Mouse (Mus musculus): ENCODE results near the gene Mad2l1bp.

The Mad2l1bp gene

DNA sequence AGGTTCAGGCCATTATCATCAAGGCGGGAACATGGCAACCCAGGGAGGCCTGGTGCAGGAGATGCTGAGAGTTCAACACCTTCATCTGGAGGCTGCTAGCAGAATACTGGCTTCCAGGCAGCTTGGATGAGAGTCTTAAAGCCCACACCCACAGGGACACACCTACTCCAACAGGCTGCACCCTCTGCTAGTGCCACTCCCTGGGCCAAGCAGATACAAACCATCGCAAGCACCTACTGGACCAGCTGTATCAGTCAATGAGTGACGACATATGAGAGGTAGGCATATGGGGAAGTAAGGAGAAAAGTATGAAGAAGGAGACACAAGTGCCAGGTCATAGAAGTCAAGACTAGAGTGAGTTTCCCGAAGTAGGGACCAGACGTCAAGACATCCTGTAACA, 3.3 kb upstream of the Mad2l1bp start:
- DNase-seq (ENCODE audit: low read depth in 1 of 2, low spot score in 2 of 2) = no peak

DNA sequence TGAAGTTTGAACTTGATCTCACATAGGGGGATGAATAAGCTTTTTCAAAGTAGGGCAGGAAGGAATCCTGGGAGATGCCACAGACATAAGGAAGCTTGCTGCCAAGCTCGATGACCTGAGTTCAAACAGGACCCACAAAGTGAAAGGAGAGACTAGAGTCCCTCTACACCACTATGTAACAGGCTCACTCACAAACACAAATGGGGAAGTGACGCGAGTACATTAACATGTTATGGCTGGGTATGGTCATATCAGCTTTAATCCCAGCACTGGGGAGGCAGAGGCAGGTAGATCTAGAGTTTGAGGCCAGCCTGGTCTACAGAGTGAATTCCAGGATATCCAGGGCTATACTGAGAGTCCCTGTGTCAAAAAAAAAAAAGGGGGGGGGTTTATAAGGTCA, 983 bp upstream of the Mad2l1bp start:
- no peak for DNase-seq (ENCODE audit: low read depth in 1 of 2, low spot score in 2 of 2)

DNA sequence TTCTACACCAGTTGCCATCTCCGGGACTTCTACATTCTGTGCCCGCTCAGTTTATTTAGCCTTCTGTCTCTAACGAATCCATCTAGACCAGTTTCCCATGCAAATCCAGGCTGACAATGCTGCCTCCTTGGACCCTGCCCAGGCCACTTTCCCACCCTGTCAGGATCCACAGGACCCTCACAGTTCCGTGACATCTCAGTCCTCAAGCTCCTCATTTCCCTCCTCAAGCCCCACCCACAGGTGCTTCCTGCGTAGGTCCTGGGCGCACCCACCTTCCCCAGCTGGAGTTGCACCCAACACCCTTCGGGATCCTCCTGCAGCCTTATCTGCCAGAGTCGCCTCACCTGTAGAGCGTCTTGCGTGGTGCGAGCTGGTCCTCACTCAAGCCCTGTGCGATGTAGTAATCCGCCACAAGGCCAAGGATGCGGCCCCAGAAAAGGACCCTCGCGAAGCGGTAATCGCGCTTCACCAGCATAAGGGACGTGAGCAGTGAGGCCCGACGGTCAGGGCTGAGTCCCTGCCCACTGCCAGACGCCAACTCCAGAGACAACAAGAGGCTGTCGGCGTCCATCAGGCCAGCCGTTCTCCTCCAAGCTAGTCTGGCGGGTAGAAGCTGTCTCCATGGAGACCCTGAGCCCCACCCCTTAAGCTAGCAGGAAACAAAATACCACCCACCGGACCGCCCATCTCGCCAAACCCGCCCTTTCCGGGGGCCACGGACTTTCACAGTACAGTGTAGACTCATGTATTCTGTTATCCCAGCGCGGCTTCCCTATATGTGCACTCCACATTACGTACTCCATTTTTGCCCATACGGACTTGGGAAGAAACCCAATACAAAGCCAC, 9.6 kb downstream of the Mad2l1bp start, which contains the start of gene Rsph9:
Gene Rsph9, minus strand, starts transcription at position 639 of the 846 bp plus-strand sequence.
- DNase-seq (ENCODE audit: low read depth in 1 of 2, low spot score in 2 of 2) = peak; percentile 33 to 65

DNA sequence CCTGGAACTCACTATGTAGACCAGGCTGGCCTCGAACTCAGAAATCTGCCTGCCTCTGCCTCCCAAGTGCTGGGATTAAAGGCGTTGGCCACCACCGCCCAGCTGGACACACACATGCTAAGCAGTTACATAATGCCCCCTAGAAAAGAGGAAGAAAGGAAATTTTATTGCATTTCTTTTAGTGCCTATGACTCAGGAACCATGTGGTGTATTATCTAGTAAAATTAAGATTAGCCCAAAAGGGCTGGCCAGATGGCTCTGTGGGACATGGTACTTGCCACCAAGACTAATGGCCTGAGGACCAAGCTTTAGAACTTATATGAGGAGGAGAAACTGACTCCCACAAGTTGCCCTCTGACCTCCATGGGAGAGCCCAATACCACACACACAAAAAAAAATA, 13.5 kb downstream of the Mad2l1bp start:
- DNase-seq (ENCODE audit: low read depth in 1 of 2, low spot score in 2 of 2) = peak in 1 of 2 experiments; percentile 12

DNA sequence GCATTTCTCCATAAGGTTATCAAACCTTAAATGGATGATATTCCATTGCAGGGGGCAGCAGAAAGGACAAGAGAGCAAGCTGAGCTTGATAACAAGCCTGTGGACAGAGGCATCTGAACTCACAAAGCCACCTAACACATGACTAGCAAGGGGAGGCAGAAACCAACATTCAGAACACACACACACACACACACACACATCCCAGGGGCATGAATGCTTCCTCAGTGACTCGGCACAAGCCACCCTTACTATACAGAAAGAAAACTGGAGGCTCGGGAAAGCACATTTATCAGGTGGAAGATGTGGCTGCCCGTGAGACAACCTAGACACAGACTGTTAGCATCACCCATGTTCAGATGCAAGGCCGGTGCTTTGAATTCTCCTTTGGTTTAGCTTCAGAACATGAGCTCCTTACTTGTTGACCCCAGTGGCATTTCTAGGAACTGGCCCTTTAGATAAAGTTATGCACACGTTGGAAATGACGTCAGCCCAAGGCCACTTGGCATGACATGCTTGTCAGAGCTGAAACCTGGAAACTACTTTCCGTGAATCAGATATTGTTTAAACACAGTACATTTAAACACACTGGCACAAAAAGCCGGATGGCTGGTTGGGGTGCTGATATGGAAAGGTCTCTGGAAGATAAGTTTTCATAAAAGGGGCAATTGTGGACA, 14.7 kb downstream of the Mad2l1bp start:
- DNase-seq (ENCODE audit: low read depth in 1 of 2, low spot score in 2 of 2) = no peak

DNA sequence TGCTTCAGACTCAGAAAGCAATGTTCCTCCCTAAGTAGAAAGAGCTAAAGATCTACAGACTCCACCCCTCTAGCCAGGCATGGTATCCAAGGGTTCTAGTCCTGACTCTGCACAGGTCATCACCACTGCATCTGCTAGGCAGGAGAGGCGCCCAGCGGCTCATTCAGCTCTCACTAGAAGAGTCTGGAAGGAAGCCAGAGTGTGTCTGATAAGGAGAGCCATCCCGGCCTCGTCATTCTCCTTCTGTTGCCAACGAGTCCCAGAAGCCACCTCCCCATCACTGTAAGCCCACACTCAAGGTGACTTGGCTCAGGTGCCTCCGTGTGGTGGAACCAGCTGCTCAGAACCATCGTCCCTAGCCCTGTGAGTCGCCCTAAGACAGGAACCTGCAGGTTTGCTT, 20.5 kb downstream of the Mad2l1bp start:
- no peak for DNase-seq (ENCODE audit: low read depth in 1 of 2, low spot score in 2 of 2)

DNA sequence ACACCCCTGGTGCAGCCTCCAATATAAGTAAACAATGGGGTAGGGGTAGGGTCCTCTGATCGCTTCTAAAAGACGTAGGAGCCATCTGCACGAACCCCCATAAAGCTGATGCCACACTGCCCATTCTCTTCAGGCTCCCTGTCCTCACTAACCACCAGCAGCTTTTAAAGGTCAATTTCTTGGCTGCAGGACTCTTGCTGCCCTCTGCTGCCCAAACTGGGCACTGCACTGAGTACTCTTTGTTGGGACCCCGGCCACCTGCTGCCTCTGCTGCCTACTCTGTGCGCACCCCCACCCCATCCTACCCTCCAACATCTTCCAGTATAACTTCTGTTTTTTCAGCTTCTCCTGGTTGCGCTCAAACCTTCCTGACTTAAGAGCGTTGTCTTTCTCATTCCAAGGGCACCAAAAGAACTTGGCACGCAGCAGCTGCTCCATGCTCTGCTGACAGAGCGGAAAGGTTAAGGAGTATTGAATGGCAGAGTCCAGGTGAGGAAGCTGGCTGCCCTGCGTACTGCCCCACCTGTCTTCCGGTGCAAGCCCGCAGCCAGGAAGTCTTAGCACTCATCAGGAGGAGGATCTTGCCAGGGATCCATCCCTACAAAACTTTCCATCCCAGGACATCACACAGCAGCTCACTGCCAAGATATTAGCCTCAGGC, 21.2 kb downstream of the Mad2l1bp start:
- DNase-seq (ENCODE audit: low read depth in 1 of 2, low spot score in 2 of 2) = peak in 1 of 2 experiments; percentile 45

DNA sequence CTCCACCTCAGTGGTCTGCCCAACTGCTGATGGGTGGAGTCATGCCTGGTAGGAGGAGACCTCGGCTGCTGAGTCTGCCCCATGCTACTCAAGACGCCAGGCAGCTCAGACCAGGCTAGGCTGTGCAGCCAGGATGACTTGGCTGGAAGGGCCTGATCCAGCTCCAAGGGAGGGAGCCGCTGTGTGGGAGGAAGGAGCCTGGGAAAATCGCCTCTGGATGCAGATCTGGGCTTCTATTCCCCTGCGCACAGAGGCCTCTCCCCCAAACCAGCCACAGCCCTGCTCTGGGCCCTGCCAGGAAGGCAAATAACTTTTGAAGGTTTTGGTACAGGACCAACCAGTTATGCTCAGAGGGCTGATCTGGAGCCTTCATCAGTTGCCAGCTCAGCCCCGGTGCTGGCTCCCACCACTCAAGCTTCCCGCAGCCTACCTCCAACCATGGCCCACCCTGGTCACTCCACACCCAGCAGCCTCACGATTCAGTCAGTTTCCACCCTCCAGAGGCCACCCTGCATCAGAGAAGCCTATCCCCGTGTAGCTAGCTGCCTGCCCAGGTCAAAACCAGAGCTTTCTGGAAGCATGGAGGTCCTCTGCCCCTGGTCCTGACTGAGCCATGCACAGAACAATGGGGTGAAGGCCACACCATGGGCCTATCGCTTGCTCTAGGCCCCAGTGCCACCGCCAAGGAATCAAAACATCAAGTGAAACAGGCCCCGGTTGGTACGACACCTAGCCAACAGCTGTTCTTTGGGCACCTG, 23.4 kb downstream of the Mad2l1bp start:
- DNase-seq (ENCODE audit: low read depth in 1 of 2, low spot score in 2 of 2) = no peak

DNA sequence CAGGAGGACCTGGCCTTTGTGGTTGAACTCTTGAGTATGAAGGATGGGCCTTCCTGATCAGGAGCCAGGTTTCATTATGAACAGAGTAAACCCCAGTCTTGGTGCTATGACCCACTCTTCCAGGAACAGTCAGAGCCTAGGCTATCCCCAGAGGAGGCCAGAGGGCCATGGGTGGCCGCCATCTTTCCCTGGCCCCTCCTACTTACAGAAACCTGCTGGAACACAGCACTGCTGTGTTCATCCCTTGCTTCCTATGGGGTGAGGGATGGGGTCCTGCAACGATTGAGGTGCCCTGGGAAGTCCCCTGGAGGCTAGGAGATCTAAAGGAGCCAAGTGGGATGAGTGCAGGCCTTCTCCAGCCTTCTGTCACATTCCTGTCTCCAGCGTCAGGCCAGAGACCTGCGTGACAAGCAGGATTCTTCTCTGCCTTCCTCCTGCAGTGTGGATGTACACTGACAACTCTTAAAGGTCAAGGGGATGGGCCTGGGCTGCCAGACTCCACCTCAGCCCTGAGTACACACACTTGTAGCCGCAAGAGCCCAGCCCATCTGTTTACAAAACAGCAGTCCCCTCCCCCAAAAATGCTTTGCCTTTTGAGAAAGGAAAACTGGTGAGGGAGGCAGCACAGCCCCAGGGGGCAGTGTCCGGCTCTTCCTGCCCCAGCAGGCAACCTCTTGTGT, 25.4 kb downstream of the Mad2l1bp start:
- DNase-seq (ENCODE audit: low read depth in 1 of 2, low spot score in 2 of 2) = no peak

DNA sequence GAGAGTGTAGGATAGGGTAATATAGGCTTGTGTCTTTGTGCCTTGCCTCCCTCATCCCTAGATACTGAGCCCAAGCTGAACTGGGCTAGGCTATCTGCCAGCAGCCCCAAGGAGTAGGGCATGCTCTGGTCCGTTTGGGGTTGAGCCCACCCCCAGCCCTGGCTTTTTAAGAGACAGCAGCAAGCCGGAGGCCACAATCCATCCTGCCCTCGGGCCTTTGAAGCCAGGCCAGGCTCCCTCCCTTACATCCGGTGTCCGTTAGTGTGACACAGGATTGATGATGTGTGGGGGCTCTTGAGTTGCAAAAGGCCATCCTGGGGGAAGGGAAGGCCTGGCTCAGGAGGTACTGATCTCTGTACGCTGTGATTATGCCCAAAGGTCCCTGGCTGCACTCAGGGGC, 26.7 kb downstream of the Mad2l1bp start:
- DNase-seq (ENCODE audit: low read depth in 1 of 2, low spot score in 2 of 2) = no peak

DNA sequence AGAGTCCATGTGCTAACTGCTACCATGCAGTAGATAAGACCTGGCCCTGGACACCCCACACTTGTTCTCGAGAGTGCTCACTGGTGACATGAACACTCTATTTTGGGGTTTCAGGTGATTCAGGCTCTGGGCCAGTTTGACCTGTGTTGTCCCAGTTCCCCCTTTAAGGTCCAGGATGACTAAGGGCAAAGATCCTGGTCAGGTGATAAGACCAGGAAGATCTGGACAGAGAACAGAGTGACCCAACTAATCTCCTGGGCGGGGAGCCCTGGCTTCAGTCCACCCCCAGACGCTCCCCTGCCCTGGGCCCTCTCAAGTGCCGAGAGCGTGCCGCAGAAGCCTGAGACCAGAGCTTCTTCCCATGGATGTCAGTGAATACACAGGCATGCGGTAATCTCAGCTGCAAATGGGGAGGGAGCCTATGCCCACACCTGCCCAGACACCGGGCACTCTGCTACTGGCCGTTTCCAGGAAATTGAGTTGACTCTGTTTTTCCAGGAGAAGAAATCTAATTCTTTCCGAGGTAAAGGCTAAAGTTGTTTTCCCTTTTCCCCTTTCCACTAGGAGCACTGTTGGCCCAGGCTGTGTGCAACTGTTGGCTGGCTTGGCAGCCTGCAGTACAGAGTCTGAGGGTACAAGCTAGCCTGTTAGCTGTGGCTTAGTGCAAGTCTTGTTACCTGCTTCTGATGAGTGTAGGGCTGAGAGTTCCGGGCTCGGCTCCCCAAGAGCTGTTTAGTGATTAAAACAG, 29.2 kb downstream of the Mad2l1bp start:
- no peak for DNase-seq (ENCODE audit: low read depth in 1 of 2, low spot score in 2 of 2)

DNA sequence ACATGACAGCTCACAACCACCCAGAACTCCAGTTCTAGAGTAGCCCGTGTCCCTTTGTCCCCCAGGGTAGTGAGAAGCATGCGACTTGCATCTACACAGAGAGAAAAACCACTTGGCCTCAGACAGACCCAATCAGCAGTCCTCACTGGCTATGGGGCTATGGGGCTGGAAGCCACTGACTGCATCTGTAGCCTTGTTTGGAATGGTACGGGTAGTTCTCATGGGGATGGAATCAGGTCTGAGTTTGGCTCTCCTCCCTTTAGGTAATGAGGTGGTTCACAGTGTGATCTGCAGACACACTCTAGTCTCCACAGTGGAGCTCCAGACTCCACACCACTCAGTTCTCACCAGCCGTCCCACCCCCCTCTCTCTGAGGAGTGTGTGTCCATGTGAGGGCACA, 30.1 kb downstream of the Mad2l1bp start:
- DNase-seq (ENCODE audit: low read depth in 1 of 2, low spot score in 2 of 2) = no peak

DNA sequence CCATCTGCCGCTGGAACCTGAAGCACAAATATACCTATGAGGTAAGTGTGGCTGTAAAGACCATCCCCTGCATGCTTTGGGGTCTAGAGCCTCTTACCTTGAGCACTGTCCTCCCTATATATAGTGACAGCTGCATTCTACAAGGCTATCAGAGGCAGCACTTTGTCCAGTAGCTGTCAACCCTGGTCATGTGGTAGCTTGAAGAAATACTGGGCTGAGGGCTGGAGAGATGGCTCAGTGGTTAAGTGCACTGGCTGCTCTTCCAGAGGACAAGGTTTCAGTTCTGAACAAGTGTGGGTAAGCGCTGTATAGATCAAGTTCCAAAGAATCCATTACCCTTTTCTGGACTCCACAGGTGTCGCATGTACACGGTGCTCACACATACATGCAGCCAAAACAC, 30.6 kb downstream of the Mad2l1bp start:
- DNase-seq (ENCODE audit: low read depth in 1 of 2, low spot score in 2 of 2) = no peak

DNA sequence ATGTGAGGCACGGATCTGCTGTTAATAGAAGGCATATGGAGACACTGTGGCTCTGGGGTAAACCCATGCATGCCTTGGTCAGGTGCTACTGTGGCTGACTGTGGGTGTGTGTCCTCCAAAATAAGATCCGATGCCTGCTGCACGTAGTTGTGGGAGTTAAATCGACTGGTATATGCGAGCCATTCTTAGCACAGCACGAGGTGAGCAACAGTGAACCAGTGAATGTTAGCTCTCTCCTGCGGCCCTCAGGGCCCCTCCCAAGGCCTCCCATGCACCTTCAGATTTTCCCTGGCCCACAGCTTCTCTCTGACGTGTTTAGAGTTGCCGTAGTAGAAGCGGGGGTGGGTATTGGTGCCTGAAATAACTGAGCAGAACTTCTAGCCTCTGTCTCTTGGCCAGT, 33.7 kb downstream of the Mad2l1bp start:
- no peak for DNase-seq (ENCODE audit: low read depth in 1 of 2, low spot score in 2 of 2)

DNA sequence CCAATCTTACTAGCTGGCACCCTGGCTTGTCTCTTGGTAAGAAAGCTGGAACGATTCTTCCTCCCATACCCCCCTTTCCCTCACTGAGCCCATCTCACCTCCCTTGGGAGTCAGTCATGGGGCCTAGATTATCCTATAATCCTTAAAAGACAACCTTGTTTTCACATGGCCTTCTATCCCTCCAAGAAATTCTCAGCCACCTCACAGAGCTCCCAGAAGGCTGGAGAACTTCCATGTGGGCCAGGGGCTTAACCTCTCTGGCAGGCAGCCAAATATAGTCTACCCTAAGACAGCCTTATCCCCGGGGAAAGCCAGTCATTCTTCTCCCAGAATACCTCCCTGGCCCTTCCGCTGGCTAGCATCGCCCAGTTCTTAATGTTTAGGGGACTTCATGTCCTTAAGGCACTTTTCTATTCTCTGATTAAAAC, 34.9 kb downstream of the Mad2l1bp start:
- DNase-seq (ENCODE audit: low read depth in 1 of 2, low spot score in 2 of 2) = no peak

DNA sequence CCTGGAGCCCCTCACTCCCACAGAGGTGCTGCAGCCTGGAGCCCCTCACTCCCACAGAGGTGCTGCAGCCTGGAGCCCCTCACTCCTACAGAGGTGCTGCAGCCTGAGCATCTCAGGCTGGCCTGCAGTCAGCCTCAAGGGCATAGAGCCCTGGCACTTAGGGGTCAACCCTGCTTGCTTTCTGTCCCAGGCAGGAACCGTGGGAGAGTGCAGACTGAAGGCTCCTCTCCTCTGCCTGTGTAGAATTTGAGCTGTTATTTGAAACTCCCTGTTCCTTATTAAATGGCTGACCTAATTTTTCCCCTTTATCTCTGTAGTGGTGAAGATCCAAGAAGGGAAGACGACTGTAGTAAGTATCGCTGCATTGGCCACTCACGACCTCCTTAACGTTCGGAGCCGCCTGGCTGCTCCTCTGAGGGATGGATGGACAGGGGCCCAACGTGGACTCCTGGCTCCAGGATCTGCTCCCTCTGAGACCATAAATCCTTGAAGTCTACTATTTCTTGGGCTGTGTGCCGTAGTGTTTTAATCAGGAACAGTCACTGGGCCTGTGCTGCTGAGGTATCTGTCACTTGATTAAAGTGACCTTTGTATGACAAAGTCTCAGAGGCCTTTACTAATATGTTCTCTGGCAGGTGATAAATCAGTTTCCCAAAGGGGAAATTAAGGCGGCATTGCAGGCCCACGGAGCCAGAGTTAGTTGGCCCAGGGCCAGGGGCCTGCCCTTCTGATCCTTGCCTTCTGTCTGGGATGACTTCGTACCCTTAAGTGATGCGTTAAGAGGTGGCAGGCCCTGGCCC, 35.5 kb downstream of the Mad2l1bp start:
- no peak for DNase-seq (ENCODE audit: low read depth in 1 of 2, low spot score in 2 of 2)

DNA sequence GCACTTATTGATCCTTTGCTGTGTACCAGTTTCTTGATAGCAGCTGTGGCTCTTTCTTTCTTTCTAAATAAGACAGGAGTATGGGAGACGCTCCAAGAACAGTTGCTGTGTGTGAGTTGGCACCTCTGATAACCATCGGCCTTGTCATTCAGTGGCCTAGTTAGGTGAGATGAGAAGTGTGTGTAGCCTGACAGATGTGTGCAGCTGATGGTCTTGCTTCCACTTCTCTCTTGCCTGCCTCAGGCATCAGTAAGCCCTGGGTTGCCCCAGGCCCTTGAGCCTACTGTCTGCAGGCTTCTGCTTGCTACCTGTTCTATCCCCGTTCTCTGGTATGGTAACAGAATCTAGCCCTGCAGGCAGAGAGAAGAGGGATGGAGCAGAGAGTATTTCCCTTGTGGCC, 36.5 kb downstream of the Mad2l1bp start:
- no peak for DNase-seq (ENCODE audit: low read depth in 1 of 2, low spot score in 2 of 2)

DNA sequence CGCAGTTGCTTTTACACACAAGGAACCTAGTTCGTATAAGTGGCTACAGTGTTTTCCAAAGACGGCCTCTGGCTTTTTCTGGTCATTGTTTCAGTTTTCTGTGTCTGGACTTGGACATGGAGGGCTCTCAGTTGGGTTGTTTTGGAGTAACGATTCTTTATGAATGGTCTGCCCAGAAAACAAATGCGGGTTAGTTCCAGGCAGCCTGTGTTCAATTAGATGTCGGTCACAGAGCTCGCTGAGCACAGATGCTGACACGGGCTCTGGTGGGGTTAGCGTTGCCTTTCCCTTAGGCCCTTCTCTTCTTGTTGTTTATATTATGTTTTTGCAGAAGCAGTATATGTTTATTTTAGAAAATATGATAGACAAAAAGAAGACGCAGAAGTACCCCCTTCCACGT, 37.2 kb downstream of the Mad2l1bp start:
- no peak for DNase-seq (ENCODE audit: low read depth in 1 of 2, low spot score in 2 of 2)

DNA sequence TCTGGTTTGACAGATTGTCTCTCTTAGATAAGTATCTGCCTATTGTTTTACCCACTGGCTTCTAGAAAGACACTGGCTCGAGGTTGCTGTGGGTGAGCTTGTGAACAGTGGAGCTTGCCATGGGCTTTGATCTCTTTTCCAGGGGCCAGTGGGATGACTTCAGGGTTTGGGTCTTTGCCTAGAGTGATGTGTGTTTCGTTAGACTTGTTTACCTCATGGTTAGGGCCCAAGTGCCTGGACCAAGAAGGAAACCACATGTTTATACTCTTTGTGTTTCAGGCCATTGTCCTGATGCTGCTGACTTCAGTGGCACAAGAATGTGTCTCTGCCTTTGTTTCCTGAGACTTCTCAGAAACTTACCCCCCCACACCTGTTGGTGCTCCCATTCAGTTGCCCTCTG, 37.9 kb downstream of the Mad2l1bp start:
- no peak for DNase-seq (ENCODE audit: low read depth in 1 of 2, low spot score in 2 of 2)

Measured in monocyte, adult 2 months (primary cell).